Mouse (Mus musculus): ENCODE measurements around the gene AU022252.

GRCm38 (mm10) chr4:119242571-119242970 is 10.1 kb upstream of the AU022252 start:
- TF ChIP-seq MYOG (IDR thresholded peaks at IDR 0.05; ENCODE audit: control insufficient read depth, extremely low read depth, insufficient read length): no peak
- no peak for TF ChIP-seq CTCF (IDR thresholded peaks at IDR 0.05; ENCODE audit: control insufficient read depth, insufficient read depth, insufficient read length)
- no peak for TF ChIP-seq MYOD1 (IDR thresholded peaks at IDR 0.05; ENCODE audit: control insufficient read depth, insufficient read length, low read depth)
- TF ChIP-seq USF1 (IDR thresholded peaks at IDR 0.05; ENCODE audit: low read depth): no peak
- no peak for TF ChIP-seq CEBPB (IDR thresholded peaks at IDR 0.05; ENCODE audit: low read depth)
- TF ChIP-seq FOSL1 (IDR thresholded peaks at IDR 0.05; ENCODE audit: insufficient read depth, low read length, poor library complexity, severe bottlenecking): no peak

Measured in C2C12 (cell line).